Mouse (Mus musculus) v-Abl transformed pro-B cells (cell line): Measurements from ENCODE around the gene Gabarapl1.

ENCODE experiments used
- in situ Hi-C, 2 experiments: fragments of 400-800 bp; cut with MboI; formaldehyde crosslinking; loops; one replicate each; pipeline ENCODE4 v1.15.1; 2025; ENCODE audit not compliant: unreplicated experiment in 2 of 2

The Gabarapl1 gene

GRCm38 (mm10) chr6:129581896-129582295, 48.9 kb downstream of the Gabarapl1 start:
- in situ Hi-C loops: loop anchor here (5.0 to 25.0 kb wide), 8 partner anchors 335 to 1330 kb away; partner anchors contain the start of genes Klra1 (in 2 of the 2), Klra6 (in 2 of the 2) and Klra5 (in 1 of the 2)

- in situ Hi-C loops: loop anchor here (5.0 to 25.0 kb wide), 8 partner anchors 334 to 1329 kb away; partner anchors contain the start of genes Klra1 (in 2 of the 2), Klra6 (in 2 of the 2) and Klra5 (in 1 of the 2)
Measured at GRCm38 (mm10) chr6:129583014-129583413, 50.1 kb downstream of the Gabarapl1 start.

GRCm38 (mm10) chr6:129591508-129591907, 58.5 kb downstream of the Gabarapl1 start, which contains the start of gene Klrd1:
TSS of gene Klrd1 (plus strand) at chr6:129591782.
- in situ Hi-C loops: loop anchor here (5.0 to 25.0 kb wide), 8 partner anchors 146 to 1321 kb away; partner anchors contain the start of genes Klra1 (in 2 of the 2) and Klra6 (in 1 of the 2)
